Mouse (Mus musculus): ENCODE measurements around the gene Trabd2b.

Trabd2b gene

DNA sequence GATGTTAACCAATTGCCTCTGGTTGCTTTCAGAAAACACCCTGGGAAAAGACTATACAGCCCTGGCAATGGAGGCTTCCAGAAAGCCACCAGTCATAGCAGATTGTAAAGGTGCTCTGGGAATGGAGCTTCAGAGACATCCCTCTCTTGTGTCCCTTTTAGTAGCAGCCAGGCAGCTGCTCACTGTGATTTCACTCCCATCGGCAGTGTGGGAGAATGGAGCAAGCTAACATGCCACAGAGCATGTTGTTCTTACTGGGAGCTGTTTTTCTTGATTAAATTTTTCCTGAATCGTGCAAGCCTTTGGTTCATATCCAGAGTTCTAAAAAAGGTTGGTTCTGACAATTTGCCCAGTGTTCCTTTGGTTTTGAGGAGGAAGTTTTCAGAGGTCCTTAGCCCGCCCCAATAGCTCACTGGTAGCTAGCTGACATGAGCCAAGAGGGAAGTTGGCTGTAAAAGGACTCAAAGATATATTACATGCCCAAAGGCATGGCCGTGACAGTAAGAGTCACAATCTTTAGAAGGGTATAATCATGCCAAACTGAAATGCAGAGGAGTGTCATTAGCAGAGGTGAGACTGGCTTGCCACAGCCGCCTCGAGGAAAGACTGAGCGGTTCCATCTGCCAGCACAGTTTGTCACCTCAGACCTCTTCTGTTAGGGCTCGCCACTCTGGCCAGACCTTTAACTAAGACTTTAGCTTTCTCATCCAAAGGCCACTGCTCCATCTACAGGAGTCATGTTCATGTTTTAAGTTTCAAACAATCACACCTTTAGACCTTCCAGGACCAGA is 141.3 kb downstream of the Trabd2b start:
- no peak for DNase-seq

DNA sequence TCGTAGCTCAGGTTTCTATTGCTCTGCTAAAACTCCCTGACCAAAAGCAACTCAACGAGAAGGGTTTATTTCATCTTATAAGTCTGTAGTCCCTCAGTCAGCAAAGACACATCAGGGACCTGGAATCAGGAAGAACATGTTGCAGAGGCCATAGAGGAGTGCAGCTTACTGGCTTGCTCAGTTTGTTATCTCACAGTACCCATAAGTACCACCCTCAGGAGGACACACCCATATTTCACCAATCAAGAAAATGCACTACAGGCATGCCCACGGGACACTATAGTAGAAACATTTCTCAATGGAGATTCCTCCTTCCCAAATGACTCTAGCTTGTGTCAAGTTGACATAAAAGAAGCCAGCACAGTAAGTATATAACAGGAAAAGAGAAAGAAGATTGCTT is 143.0 kb downstream of the Trabd2b start:
- no peak for DNase-seq

DNA sequence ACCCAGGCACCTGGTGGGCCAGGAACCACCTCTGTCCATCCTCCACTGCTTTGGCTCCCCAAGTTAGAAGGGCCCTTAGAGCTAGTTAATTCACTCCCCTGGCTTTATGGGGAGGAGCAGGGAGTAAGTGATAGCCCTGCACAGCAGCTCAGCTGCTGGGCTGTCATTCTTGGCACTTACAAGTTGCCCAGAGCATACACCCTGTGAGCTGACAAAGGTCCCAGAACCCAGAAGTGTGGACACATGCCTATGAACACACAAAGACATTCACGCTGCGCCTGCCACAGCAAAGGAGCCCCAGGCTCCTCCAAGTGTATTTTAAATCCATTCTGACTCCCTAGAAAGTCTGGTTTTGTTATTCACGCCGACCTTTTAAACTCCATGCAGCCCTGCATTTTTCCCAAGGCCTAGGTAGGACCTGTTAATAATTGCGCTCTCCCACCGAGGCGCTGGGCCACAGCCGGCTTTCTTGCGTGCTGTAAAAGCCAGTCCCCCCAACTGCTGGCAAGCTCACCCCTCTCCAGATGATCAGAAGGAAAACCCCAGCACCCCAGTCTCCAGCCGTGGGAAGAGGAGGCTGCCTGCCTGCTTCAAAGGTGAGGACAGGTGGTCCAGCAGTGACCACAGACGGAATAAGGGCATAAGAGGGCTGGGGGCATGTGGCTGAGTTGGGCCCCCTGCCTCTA is 144.1 kb downstream of the Trabd2b start:
- no peak for DNase-seq

DNA sequence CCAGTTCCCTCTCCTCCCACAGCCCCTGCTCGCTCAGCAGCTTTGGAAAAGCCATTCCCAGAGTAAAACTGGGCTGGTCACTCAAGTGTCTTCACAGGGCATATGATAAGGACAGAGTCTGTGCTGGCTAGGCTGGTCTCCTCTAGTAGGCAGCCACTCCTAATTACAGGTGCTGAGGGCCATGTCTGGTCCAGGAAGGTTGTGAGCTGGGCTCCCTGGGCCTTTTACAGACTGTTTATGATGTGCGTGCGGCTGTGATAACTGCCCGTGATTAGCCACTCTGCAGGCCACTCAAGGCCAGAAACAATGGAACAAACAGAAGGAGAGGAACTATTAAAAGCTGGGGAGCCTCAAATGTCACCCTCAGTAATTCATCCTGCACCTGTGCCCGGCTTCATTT is 150.4 kb downstream of the Trabd2b start:
- no peak for DNase-seq

DNA sequence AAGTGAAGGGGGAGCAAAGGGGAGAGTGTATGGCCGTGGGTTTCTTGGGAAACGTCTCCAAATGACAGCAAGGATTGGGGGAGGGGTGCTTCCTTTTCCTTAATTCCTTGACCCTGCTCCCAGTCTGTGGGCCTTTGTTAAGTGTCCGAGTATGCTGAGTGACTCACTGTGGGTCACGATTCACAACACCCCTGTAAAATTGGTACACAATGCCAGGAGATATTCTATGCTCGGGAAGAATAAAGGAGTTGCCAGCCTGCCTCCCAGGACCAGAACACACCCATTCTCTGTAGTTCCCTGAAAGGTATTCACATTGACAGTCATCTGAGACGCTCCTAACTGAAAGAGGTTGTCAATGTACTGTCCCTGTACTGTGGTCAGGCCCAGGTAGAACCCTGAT is 151.2 kb downstream of the Trabd2b start:
- no peak for DNase-seq

DNA sequence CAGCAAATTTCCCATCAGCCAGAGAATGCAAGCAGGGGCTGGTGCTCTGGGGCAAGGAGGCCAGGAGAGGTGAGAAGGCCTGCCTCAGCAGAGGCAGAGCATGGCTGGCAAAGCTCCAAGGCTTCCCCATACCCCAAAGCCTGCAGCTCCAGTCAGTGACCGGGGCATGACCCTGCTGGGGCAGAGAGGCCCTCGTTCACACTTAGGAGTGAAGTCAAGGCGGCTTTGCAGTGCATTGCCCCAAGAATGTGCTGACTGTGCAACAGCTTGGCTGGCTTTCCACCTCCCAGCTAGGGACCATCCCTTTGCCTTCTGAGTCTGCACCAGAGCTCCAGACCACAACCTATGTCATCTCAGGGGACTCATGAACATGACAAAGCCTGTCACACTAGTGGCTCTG is 152.0 kb downstream of the Trabd2b start:
- peak; percentile 83 for DNase-seq

DNA sequence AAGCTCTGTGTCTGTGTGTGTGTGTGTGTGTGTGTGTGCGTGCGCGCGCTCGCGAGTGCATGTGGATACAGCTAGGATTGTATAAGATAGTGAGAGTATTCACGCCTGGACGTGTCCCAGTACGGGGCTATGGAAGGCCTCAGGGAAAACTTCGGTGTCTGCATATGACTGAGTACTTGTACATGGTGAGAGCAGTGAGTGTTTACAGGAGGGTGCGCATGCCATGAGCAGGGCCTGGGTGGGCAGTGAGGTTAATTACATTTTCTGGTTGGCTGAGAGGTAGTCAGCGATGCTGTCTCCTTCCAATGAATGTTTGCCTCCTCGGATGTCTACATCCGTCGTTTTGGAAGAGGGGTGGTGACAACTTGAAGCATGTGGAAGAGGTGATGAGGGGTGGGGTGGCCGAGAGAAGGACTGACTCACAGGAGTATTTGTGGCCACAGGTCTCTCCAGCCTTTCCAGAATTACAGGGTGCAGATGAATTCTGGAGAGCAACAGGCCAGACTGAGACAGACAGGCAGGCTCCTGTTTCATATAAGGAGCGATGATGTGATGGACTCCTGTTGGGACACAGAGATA is 154.2 kb downstream of the Trabd2b start:
- DNase-seq: no peak

DNA sequence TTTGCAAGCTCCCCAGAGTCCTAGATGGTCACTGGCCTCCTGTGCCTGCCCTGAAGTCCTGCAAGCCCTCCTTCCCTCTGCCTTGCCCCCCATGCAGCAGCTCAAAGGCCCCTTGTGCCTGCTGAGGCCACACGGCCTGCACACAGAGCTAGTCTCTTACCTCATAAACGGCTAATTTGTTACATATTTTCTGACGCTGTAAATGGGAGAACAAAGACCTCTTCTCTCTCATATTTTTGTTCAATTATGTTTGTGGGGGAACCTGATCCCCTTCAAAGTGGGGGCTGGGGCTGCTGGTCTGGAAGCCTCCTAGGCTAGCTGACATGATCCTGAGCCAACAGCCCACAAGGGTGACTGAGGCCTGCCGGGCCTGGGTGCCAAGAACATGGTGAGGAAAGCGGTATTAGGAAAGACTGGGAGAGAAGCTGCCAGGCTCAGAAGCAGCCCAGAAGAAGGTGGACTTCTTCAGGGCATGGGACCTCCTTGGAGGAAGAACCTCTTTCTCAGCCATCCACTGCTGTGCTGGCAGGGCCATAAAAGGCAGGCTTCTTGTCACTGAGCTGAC is 157.7 kb downstream of the Trabd2b start:
- no peak for DNase-seq

DNA sequence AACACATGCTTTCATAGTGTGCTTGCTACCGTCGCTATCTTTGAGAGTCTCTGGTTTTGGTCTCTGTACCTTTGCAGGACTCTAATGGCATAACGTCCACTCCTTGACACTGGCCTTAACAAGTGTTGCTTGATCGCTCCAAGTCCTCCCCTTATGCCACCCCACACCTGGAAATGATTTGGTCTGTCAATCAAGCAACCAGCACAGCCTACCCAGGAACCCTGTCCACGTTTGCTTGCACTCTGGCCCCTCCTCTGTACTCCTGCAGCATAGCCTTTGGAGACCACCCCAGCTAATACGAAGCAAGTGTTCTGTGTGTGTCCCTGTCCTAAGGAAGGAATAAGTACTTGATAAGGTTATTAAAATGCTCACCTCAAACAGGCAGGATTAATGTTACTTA is 161.1 kb downstream of the Trabd2b start:
- no peak for DNase-seq

DNA sequence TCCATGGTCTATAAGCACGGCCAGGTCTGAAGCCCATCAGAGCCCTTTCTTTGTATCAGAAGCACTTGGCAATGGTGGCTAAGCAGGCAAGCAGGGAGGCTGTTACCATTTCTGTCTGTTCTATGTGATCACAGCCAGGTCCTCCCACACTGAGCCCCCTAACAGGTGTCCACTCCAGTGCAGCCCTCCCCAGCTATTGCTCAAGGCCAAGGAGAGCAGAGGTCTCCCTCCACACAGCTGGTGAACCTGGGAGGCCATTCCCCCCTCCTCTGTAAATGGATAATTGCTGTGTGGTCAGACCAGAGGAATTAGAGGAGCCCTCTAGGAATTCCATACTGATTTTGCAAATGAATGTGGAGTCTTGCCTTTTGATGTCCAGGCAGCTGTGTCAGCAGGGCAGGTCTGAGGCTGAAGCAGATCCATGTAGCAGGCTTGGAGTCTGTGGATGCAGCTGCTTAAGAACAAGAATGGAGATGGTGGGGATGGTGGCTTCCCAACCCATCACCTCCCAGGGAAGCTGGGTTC is 161.6 kb downstream of the Trabd2b start:
- DNase-seq: no peak

DNA sequence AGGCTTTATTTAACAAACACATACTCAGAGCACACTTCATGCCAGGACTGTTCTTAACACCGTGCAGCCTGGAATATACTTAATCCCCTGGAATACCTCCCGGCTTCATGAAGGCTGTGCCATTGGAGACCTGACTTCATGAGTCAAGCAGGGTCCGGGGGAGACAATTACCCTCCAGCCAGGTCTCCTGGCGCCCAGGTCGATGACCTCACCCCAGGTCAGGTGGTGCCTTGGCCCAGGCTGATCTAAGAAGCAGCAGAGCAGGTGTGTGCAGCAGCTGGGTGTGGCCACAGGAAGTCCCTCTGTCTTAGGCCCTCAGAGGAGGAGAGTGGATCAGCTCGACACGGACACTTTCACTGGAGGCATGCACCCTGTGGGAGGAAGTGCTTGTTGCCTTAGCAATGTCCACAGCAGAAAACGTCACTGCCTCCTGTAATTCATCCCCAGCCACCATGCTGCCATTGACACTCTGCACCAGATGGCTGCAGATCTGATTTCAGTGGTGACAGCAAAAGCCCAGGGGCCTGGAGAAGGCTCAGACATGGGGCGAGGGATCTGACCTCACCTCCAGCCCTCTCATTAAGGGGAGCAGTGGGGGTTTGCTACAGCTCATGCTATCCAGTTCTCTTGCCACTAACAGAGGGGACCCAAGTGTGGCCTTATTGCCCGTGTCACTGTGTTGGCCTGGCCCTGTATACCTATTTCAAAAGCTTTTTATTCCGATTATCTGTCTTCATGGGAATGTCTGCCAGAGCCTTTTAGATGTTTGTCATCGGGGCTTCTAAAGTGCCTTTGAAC is 171.8 kb downstream of the Trabd2b start:
- DNase-seq: peak; percentile 23

DNA sequence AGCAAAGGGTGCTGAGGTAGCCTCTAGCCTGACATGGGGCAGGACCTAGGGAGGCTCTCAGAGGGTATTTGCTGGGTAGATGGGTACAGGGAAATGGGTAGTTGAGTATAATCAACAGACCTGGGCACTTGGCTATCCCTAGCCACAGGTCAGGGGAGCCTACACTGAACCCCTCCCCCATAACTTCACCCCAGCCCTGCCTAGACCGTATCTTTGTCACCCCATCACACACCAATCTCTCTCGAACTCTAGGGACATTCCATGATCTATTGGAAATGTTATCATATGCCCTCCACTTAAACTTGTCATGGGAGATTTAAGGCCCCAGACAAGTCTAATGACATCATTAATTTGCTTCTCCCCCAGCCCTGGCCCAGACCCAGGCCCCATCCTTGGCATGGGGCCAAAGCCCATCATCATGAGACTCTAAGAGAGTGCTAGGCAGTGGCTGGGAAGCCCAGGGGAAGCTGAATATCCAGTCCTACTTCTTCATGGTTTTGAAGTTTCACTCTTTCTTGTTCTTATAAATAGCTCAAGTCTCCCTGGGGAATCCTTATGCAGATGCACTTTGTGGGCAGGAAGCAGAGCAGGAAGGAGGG is 177.1 kb downstream of the Trabd2b start:
- DNase-seq: peak; percentile 51

DNA sequence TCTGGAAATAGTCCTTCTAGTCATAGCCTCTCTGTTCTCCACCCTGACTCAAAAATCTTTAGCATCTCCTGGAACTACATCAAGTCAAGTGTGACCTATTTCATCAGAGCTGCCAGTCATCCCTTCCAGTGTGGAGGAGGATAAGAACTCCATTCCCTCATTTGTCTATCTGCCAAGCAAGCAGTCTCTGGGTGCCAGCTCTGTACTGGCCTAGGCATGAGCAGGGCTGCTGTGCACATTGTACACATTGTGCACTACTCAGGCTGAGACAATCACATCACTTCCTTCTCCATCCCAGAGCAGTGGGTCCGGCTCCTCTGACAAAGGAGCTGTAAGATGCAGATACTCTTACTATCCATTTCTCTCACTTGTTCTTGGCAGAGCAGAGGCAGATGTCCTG is 178.2 kb downstream of the Trabd2b start:
- no peak for DNase-seq

DNA sequence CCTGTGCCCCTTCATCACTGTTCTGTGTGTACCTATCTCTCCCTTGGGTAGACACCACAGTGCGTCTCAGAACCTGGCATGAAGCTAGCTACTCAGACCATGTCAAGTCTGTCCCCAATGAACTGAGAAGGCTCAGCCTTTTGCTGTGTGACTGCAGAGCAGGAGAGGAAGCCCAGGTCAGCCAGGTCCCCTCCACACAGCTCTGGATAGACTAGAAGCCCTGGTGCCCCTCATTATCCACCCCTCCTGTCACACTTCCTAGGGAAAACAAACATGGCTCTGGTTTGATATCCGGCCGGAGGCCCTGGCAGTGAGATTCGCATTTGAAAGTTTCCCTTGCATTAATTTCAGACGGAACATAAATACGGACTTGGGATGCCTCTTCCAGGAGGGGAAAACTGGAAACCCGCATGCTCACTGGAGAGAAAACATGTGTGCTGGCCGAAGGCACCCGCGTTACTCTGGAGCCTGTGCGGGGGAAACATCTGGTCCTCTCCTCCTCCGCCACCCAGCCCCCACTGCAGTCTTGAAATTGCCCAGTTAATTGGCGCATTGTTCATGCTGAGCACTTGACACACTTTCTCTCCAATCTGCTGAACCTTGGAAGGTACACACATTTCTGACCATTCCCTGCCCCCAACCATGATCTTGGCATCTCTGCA is 187.2 kb downstream of the Trabd2b start:
- DNase-seq: peak; percentile 44

DNA sequence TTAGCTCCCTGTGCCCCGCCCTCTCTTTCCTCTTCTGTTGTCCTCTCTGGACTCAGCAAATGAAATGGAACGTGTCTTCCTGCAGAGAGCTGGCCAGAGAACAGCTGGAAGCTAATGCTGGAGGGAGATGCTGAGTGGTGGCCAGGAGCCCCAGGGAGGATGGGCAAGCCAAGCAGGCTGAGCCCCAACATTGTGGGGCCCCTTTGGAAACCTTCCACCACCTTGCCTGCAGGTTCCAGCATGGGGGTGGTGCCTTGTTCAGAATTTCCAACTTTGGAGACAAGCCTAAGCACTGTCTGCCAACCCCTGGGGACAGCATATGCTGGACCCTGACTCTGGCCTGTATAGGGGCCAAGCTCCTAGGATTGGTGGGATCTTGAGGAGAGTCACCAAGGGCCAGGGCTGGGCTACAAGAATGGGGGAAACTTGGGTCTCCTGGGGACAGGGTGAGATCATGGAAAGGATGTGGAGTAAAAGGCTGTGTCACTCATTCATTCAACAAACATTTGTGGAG is 188.7 kb downstream of the Trabd2b start:
- DNase-seq: no peak

DNA sequence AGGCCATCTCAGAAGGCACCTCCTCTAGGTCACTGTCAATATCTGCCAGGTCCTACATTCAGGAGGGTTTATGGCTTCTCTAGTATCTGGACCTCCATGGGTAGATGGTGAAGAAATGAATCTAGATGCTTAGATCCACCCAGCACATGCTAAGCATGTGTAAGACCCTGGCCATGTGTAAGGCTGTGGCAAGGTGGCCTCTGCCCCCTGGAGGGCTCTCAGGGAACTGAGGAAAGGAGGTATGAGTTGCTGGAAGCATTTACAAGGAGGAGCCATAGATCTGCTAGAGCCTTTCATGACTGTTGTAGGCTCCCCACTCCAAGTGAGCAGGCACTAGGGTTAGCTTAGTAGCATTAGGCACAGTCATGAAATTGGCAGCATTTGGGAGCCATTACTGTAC is 192.6 kb downstream of the Trabd2b start:
- peak; percentile 66 for DNase-seq

DNA sequence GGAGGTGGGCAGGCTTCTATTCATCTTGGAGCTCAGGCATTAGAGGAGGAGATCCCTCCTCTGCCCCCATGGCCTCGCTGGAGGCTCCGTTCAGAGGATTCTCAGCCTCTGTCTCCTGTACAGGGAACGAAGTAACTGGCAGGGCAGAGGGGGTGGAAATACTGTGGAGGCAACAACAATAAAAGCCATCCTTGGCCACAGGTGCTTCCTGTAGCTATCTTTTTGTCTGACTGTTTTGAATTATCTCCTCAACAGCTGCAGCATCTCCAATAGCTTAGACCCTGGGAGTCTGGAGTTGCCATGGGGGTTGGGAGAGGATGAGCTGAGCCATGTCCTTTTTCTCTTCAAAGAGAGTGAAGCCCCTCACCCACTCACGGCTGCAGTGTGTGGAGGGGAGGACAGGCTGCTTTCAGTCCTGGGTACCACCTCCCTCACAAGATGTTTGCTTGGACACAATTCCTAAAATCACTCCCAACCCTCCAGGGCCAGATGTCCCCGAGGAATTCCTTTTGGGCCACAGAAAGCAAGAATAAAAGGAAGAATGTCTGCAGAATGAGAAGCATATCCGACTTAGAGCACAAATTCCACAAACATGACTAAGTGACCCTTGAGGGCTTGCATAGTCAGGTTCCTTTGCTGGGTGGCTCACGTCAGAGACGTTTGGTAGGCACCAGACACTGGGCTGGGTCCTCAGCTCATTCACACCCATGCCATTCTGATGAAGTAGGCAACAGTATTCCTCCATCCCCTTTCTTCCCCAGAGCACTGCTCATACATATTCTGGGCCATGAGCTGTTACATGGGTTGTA is 194.9 kb downstream of the Trabd2b start:
- DNase-seq: no peak

DNA sequence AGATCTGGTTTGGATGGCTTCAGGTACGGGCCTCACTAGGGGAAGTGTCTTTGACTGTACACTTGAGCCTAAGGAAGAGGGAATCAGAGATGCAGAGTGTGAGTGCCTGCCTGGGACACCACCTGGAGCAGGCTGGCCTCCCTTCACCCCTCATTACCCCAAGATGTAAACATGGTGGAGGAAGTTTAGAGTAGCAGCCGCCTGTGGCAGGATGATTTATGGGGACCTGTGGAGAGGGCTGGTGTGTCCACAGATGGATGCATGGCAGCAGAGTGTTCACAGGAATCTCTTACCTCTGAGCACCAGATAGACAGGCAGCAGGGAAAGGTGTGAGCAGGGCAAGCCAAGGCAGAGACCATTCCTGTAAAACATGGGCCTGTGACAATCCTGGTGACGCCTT is 199.1 kb downstream of the Trabd2b start:
- DNase-seq: no peak

DNA sequence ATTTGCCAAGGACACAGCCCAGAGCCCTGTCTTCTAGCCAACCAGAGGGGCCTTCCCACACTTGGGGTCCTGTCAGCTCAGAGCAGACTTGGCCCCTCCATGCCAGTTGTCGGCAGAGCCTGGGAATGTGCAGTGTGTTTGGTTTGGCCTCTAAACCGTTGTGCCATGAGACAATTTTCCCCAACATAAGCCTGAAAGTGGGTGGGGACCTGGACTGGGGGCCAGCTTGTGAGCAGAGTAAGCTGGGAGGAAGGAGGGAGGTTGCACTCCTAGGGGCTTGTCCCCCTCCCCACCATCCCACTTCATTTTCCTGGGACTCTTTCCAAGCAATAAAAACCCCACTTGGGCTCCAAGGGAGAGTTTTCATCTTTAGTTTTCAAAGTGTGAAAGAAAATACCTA is 201.3 kb downstream of the Trabd2b start:
- DNase-seq: no peak

DNA sequence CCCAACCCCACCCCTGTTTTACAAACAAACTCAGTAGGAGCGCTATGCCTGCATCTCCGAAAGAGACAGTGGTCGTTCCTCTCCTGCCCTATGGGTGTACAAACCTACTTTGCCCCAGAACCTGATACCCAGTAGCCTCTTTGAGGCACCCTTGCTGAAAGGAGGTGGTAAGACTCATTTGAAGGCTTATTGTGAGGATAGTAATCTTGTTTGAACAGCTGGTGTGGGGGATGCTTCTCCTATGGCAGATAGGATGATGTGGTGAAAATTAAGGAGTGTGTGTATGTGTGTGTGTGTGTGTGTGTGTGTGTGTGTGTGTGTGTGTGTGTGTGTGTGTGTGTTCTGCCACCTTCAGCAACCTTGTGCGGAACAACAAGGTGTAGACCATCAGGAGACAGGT is 202.8 kb downstream of the Trabd2b start:
- no peak for DNase-seq

Measured in kidney, postnatal 10 days (tissue).